Mouse (Mus musculus): ENCODE measurements at regions not wholly inside any gene's neighbourhood (a gene's known extent, or its start where the extent isn't known, plus 50 kb on each side); places are given as distances from the start of the nearest gene placed in this dataset.

DNA sequence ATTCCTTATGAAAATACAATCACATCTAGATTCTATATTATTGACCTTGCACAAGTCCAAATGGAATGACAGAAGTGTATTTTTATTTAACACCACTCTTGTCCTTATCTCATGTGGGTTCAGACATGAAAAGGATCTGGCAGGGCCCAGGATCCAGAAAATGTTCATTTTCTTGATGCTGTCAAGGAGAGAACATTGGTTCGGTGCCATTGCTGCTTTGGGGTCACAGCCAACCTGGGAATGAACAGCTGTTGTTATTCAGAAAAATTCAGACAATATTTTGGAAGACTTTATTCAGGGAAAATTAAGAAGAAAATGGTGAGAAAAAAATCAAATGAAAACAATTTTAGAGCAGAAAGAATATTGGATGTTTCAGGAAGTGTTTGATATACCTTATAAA is 590.0 kb downstream of the Iqcm start:
- no peak overlapping the region for H3K9ac ChIP-seq (ENCODE audit: low read depth, low read length)
- H3K9me3 ChIP-seq (ENCODE audit: control insufficient read depth, low read length), result no peaks in the 10 kb centered on the region
- no peak overlapping the region for H3K4me3 ChIP-seq (ENCODE audit: low read length)
- 74% methylated on average over 1 of the region's 1 CpGs for WGBS
- no peak overlapping the region for H3K27ac ChIP-seq (ENCODE audit: low read depth, low read length)
- no peaks in the 10 kb centered on the region for H3K27me3 ChIP-seq (replicated peaks; ENCODE audit: control insufficient read depth, insufficient read depth, low read length)
- no peak for ATAC-seq
- no peaks in the 10 kb centered on the region for H3K36me3 ChIP-seq (ENCODE audit: control insufficient read depth, insufficient read depth, low read length)
- H3K4me2 ChIP-seq (ENCODE audit: low read length), result no peak overlapping the region
- H3K4me1 ChIP-seq (ENCODE audit: control insufficient read depth, insufficient read depth, low read depth, low read length), result no peaks in the 10 kb centered on the region

DNA sequence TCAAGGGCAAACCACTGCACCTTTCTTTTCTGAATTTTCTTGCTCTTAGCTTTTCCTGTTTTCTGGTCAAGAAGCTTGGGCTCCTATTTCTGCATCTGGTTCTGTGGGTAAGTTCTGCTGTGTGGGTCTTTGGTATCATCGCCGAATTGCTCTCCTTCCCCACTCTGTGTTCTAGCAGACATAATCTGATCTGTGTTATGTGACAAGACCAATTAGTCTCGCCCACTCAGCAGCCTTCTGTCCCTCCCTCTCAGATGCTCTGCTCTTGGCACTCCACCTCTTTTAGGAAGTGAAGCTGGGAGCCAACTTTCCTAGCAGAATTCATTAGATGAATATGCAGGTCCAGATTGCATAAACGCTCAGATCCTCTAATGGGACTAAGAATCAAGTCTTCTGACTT is 603.5 kb downstream of the Iqcm start:
- ATAC-seq, result peak; percentile 80
- no peak overlapping the region for H3K4me3 ChIP-seq (ENCODE audit: low read length)
- no peak overlapping the region for H3K27ac ChIP-seq (ENCODE audit: low read depth, low read length)
- H3K9ac ChIP-seq (ENCODE audit: low read depth, low read length), result no peak overlapping the region
- H3K9me3 ChIP-seq (ENCODE audit: control insufficient read depth, low read length), result no peaks in the 10 kb centered on the region
- H3K4me1 ChIP-seq (ENCODE audit: control insufficient read depth, insufficient read depth, low read depth, low read length), result no peaks in the 10 kb centered on the region
- no peak overlapping the region for H3K4me2 ChIP-seq (ENCODE audit: low read length)
- H3K27me3 ChIP-seq (replicated peaks; ENCODE audit: control insufficient read depth, insufficient read depth, low read length), result no peaks in the 10 kb centered on the region
- no peaks in the 10 kb centered on the region for H3K36me3 ChIP-seq (ENCODE audit: control insufficient read depth, insufficient read depth, low read length)
- 66% methylated on average over 4 of the region's 4 CpGs for WGBS

- no peaks in the 10 kb centered on the region for H3K36me3 ChIP-seq (ENCODE audit: control insufficient read depth, insufficient read depth, low read length)
- H3K9ac ChIP-seq (ENCODE audit: low read depth, low read length), result no peak overlapping the region
- no peak for ATAC-seq
- H3K4me2 ChIP-seq (ENCODE audit: low read length), result no peak overlapping the region
- H3K27me3 ChIP-seq (replicated peaks; ENCODE audit: control insufficient read depth, insufficient read depth, low read length), result no peaks in the 10 kb centered on the region
- WGBS, result 10% methylated on average over 2 of the region's 2 CpGs
- H3K27ac ChIP-seq (ENCODE audit: low read depth, low read length), result no peak overlapping the region
- H3K4me1 ChIP-seq (ENCODE audit: control insufficient read depth, insufficient read depth, low read depth, low read length), result no peaks in the 10 kb centered on the region
- no peak overlapping the region for H3K4me3 ChIP-seq (ENCODE audit: low read length)
- no peaks in the 10 kb centered on the region for H3K9me3 ChIP-seq (ENCODE audit: control insufficient read depth, low read length)
These were observed 619.2 kb downstream of the Iqcm start for GRCm38 (mm10) chr8:76067721-76068120.

- WGBS, result 39% methylated on average over 3 of the region's 3 CpGs
These were observed 624.3 kb downstream of the Iqcm start for GRCm38 (mm10) chr8:76072671-76073351.

GRCm38 (mm10) chr8:76120587-76121145 is 672.2 kb downstream of the Iqcm start:
- Histone ChIP-seq H3K9ac (ENCODE audit: low read depth, low read length) (no peak overlapping the region), H3K27me3 (replicated peaks; ENCODE audit: control insufficient read depth, insufficient read depth, low read length) (no peaks in the 10 kb centered on the region), H3K4me3 (ENCODE audit: low read length) (no peak overlapping the region), H3K9me3 (ENCODE audit: control insufficient read depth, low read length) (no peaks in the 10 kb centered on the region), H3K27ac (ENCODE audit: low read depth, low read length) (no peak overlapping the region), H3K36me3 (ENCODE audit: control insufficient read depth, insufficient read depth, low read length) (no peaks in the 10 kb centered on the region), H3K4me2 (ENCODE audit: low read length) (no peak overlapping the region), H3K4me1 (ENCODE audit: control insufficient read depth, insufficient read depth, low read depth, low read length) (no peaks in the 10 kb centered on the region)
- 94% methylated on average over 4 of the region's 4 CpGs for WGBS
- no peak for ATAC-seq

More at GRCm38 (mm10) chr8:76072671-76073351, 624.3 kb downstream of the Iqcm start:
- Histone ChIP-seq H3K4me2 (ENCODE audit: low read length) (no peak overlapping the region), H3K9ac (ENCODE audit: low read depth, low read length) (no peak overlapping the region), H3K27me3 (replicated peaks; ENCODE audit: control insufficient read depth, insufficient read depth, low read length) (no peaks in the 10 kb centered on the region), H3K27ac (ENCODE audit: low read depth, low read length) (no peak overlapping the region), H3K4me3 (ENCODE audit: low read length) (no peak overlapping the region), H3K4me1 (ENCODE audit: control insufficient read depth, insufficient read depth, low read depth, low read length) (no peaks in the 10 kb centered on the region), H3K9me3 (ENCODE audit: control insufficient read depth, low read length) (no peaks in the 10 kb centered on the region), H3K36me3 (ENCODE audit: control insufficient read depth, insufficient read depth, low read length) (no peaks in the 10 kb centered on the region)
- no peak for ATAC-seq

- Histone ChIP-seq H3K27ac (ENCODE audit: low read depth, low read length) (no peak overlapping the region), H3K9ac (ENCODE audit: low read depth, low read length) (no peak overlapping the region), H3K9me3 (ENCODE audit: control insufficient read depth, low read length) (no peaks in the 10 kb centered on the region), H3K36me3 (ENCODE audit: control insufficient read depth, insufficient read depth, low read length) (no peaks in the 10 kb centered on the region), H3K27me3 (replicated peaks; ENCODE audit: control insufficient read depth, insufficient read depth, low read length) (no peaks in the 10 kb centered on the region), H3K4me3 (ENCODE audit: low read length) (no peak overlapping the region), H3K4me2 (ENCODE audit: low read length) (no peak overlapping the region), H3K4me1 (ENCODE audit: control insufficient read depth, insufficient read depth, low read depth, low read length) (no peaks in the 10 kb centered on the region)
- ATAC-seq, result no peak
- 62% methylated on average over 2 of the region's 2 CpGs for WGBS
These were observed 679.0 kb downstream of the Iqcm start for GRCm38 (mm10) chr8:76127486-76127885.

- Histone ChIP-seq H3K27me3 (replicated peaks; ENCODE audit: control insufficient read depth, insufficient read depth, low read length) (no peaks in the 10 kb centered on the region), H3K9ac (ENCODE audit: low read depth, low read length) (no peak overlapping the region), H3K9me3 (ENCODE audit: control insufficient read depth, low read length) (no peaks in the 10 kb centered on the region), H3K27ac (ENCODE audit: low read depth, low read length) (no peak overlapping the region), H3K4me3 (ENCODE audit: low read length) (no peak overlapping the region), H3K36me3 (ENCODE audit: control insufficient read depth, insufficient read depth, low read length) (no peaks in the 10 kb centered on the region), H3K4me2 (ENCODE audit: low read length) (no peak overlapping the region), H3K4me1 (ENCODE audit: control insufficient read depth, insufficient read depth, low read depth, low read length) (no peaks in the 10 kb centered on the region)
- no peak for ATAC-seq
- 73% methylated on average over 4 of the region's 4 CpGs for WGBS
These were observed 688.7 kb downstream of the Iqcm start for GRCm38 (mm10) chr8:76137219-76137618.

DNA sequence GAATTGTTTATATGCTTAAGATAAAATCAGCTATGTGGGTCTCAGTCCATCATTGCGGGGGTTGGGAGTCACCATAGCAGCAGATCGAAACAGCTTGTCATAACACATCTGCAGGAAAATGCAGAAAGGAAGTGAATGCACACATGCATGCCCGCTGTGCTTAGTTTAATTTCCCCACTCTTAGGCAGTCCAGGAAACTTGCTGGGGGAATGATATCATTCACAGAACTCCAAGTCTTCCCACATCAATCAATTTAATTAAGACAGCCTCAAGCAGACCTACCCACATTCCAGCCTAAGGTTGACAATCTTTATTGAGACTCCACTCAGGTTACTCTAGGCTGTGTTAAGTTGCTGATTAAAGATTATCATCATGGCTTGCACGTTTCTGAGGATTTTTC is 700.2 kb downstream of the Iqcm start:
- H3K9me3 ChIP-seq (ENCODE audit: control insufficient read depth, low read length), result no peaks in the 10 kb centered on the region
- H3K4me3 ChIP-seq (ENCODE audit: low read length), result no peak overlapping the region
- ATAC-seq, result no peak
- no peak overlapping the region for H3K9ac ChIP-seq (ENCODE audit: low read depth, low read length)
- no peaks in the 10 kb centered on the region for H3K36me3 ChIP-seq (ENCODE audit: control insufficient read depth, insufficient read depth, low read length)
- no peak overlapping the region for H3K27ac ChIP-seq (ENCODE audit: low read depth, low read length)
- no peaks in the 10 kb centered on the region for H3K4me1 ChIP-seq (ENCODE audit: control insufficient read depth, insufficient read depth, low read depth, low read length)
- no peaks in the 10 kb centered on the region for H3K27me3 ChIP-seq (replicated peaks; ENCODE audit: control insufficient read depth, insufficient read depth, low read length)
- H3K4me2 ChIP-seq (ENCODE audit: low read length), result no peak overlapping the region
- 75% methylated on average over 4 of the region's 4 CpGs for WGBS

- H3K27ac ChIP-seq (ENCODE audit: low read depth, low read length), result no peak overlapping the region
- WGBS, result 94% methylated on average over 3 of the region's 3 CpGs
- H3K9me3 ChIP-seq (ENCODE audit: control insufficient read depth, low read length), result no peaks in the 10 kb centered on the region
- no peak overlapping the region for H3K9ac ChIP-seq (ENCODE audit: low read depth, low read length)
- no peaks in the 10 kb centered on the region for H3K27me3 ChIP-seq (replicated peaks; ENCODE audit: control insufficient read depth, insufficient read depth, low read length)
- no peak for ATAC-seq
- H3K4me1 ChIP-seq (ENCODE audit: control insufficient read depth, insufficient read depth, low read depth, low read length), result no peaks in the 10 kb centered on the region
- H3K4me2 ChIP-seq (ENCODE audit: low read length), result no peak overlapping the region
- H3K4me3 ChIP-seq (ENCODE audit: low read length), result no peak overlapping the region
- H3K36me3 ChIP-seq (ENCODE audit: control insufficient read depth, insufficient read depth, low read length), result no peaks in the 10 kb centered on the region
These were observed 716.7 kb upstream of the Nr3c2 start for GRCm38 (mm10) chr8:76182520-76182919.

Data from hindbrain, embryonic 16.5 days (tissue).